Mouse (Mus musculus): ENCODE data around the gene Esam.
A peak's percentile ranks its signal among the peaks of the same experiment; 100 is the strongest.

Gene Esam

GRCm38 (mm10) chr9:37527396-37528224 lies at the start of gene Esam:
Gene Esam, plus strand, starts transcription at chr9:37528078.
- peak in 1 of 2 experiments; percentile 8 for DNase-seq (ENCODE audit: low spot score in 2 of 2)

DNA sequence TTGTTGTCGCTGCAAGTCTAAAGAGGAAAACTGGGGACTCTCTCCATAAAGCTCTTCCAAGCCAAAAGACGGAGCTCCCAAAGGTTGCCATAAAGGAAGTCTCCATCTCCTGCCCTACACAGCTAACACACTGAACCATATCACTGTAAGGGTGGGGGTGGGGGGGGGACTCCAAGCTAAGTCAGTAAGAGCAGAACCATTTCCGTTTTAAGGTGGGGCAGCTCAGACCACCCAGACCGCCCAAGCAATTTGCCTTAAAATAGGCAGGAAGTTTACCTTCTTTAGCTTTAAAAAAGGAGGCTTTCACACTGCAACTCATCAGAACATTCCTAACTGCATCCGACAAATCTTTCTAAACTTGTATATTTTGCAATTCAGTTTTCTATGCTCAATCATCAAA lies 42.7 kb upstream of the Esam start:
- no peak for DNase-seq (ENCODE audit: low spot score in 2 of 2)

- DNase-seq (ENCODE audit: low spot score in 2 of 2): no peak
These were observed 39.8 kb upstream of the Esam start for GRCm38 (mm10) chr9:37488041-37488440.

DNA sequence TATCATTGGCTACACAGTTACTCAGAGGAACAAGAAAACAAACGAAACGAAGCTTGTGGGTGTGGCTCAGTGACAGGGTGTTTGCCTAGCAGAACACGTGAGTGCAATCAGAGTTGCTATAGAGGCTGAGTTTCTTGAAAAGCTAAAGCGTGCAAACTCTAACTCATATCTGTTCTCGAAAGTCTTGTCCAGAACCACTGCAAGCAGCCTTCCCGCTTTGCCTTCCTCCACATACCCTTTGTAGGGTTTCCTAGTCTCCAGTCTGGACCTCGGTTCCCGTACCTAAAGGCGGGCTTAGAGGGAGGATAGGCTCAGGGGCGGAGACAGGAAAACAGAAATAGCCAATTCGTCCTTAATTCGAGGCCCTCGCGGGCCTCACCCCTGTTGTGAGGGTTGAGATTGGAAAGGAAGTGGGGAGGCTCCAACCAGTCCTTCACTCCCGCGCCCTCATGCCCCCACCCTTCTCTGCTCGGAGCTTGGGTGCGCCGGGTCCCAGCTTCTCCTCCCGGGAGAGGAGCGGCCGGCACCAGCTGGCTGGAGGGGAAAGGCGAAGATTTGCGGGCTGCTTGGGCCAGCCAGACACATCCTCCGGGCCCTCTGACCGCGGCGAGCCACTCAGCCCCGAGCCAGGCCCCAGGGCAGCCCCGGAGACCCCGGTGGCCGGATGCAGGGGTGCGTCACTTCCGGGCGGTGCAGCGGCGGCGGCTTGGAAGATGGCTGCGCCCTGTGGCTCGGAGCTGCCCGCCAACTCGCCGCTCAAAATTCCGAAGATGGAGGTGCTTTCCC lies 39.1 kb upstream of the Esam start, which contains the start of gene Msantd2:
Gene Msantd2, plus strand, starts transcription at position 709 of the 786 bp plus-strand sequence.
- peak; percentile 85 to 88 for DNase-seq (ENCODE audit: low spot score in 2 of 2)

GRCm38 (mm10) chr9:37489446-37490120 lies 38.3 kb upstream of the Esam start:
- peak; percentile 3 to 26 for DNase-seq (ENCODE audit: low spot score in 2 of 2)

DNA sequence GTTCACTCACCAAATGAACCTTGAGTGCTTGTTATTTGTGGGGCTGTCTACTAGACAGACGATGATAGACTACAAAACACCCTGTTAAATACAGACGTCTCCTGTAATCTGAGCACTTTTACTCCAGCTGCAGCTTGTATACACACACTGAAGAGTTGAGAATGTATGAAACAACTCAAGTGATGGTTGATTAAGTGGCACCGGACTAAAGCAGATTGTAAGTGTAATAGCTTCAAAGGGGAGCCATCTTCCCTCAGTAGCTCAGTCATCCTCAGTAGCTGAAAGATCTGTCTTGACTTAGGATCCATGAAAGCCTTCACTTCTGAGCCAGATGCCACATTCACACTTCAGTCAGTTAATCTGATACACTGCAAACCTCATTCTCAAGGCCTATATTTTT lies 32.1 kb upstream of the Esam start:
- DNase-seq (ENCODE audit: low spot score in 2 of 2): no peak

DNA sequence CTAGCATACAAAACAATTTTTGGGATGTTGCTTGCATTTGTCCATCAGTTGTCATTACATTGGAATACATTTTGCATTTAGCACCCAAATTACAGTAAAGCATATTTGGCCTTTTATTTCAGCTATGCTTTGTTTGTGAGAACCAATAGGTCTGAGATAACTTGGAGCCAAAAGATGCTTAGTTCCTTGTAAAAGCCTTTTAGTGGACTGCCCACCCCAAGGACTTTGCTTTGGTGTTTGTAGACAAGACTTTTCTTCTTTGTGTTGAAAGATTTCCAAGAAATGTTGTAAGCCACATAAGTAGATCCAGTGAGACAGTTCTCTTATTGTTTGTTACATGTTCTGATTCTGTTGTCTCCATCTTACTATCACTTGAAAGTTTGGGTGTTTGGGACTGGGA lies 31.6 kb upstream of the Esam start:
- no peak for DNase-seq (ENCODE audit: low spot score in 2 of 2)

DNA sequence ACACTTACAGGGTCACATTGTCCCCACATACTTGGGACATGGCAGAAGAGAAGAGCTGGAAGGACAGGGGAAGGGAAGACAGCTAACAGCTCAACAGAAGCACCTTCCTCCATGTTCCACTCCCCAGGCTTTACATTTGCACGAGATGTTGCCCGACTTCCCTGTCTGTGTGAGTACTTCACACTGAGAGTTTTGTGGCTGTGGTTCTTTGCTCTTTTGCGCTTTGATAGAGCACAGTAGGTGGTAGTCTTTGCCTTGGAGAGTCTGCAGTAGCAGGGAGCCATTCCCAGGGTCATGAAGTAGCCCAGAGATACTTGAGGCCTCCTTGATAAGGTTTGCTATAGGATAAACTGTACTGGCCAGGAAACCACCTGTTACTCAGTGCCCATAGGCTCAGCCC lies 27.7 kb upstream of the Esam start:
- no peak for DNase-seq (ENCODE audit: low spot score in 2 of 2)

DNA sequence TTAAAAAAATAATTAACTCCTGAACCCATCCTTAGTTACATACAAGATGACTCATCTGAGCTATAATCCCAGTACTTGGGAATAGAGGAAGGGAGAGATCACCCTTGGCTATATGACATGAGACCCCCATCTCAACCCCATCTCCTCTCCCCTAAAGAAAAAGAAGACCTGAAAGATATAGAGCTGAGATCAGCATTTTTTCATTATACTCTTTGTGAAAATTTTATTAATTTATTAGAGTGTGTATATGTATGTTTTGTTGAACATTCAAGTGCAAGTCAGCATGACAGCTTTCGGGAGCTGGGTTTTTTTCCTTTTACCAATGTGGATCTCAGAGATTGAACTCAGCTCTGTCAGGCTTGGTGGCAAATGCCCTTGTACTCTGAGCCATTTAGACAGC lies 26.7 kb upstream of the Esam start:
- DNase-seq (ENCODE audit: low spot score in 2 of 2): no peak

- DNase-seq (ENCODE audit: low spot score in 2 of 2): no peak
These were observed 23.5 kb upstream of the Esam start for GRCm38 (mm10) chr9:37504348-37504747.

DNA sequence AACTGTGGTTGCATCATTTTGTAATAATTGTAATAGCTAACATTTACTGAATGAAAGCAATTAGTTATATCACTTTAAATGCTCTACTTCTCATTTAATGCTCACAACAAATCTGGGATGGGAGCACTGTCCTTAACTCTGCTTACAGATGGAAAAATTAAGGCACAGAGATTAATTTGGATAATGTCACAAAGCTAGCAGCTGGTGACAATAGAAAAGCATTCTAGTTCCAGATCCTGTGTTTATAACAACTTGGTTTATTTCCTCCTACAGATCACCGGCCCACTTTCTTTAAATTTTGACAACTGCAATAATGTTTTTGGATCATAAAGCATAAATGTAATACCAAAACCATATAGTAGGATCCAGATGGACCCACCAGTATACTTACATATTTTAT lies 21.9 kb upstream of the Esam start:
- DNase-seq (ENCODE audit: low spot score in 2 of 2): no peak

GRCm38 (mm10) chr9:37512097-37512496 lies 15.8 kb upstream of the Esam start:
- no peak for DNase-seq (ENCODE audit: low spot score in 2 of 2)

DNA sequence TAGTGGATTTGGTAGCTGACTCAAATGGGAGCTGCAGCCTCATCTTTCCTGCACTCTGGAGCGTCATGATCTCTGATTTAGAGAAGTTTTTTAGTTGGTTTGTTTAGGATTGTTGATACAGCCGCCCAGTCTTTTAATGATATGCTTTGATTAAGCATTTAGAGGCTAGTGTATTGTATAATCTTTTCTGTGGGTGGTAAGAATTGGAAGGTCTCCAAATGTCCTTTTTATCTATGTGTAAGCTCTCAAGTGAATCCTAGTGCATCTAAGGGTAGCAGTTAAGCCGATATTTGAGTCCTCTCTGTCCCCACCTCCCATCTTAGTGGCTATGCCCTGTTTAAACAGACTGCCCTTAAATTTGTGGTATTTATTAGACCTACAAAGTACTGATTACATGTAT lies 13.4 kb upstream of the Esam start:
- no peak for DNase-seq (ENCODE audit: low spot score in 2 of 2)

DNA sequence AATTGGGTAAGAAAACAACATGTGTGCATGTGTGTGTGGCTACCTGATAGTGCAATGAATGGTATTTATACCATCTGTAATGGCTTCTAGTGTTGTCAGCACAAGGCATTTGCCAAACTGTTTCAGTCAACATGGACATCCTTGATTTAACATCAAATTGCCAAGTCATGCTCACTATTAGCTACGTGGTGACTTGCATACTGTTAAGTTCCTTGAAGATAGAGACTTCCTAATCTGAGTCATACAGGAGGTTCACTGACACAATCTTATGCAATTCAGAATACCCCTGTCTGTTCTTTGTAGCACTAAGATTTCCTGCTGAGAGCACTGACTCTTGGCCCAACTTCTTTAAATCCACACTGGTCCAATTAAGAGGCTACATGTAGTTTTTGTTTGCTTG lies 10.4 kb upstream of the Esam start:
- no peak for DNase-seq (ENCODE audit: low spot score in 2 of 2)

DNA sequence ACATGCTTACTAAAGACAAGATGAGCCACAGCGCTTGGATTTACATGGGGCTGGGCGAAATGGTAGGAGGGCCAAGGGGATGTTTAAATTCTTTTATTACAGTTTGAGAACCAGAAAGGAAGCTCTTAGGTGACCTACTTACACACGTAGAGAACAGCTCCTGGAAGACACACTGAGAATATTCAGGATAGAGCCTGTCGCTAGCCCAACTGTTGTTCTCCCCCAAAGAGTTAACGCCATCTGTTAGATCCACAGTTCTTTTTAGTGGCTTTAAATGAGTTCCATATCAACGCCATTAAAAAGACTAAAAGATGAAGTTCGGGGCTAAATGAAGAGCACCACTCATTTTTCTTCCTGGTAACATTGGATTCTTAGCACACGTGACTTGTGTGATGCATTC lies 8.9 kb upstream of the Esam start:
- DNase-seq (ENCODE audit: low spot score in 2 of 2): no peak

GRCm38 (mm10) chr9:37519995-37520394 lies 7.9 kb upstream of the Esam start:
- no peak for DNase-seq (ENCODE audit: low spot score in 2 of 2)

GRCm38 (mm10) chr9:37525461-37525860 lies 2.4 kb upstream of the Esam start:
- no peak for DNase-seq (ENCODE audit: low spot score in 2 of 2)

DNA sequence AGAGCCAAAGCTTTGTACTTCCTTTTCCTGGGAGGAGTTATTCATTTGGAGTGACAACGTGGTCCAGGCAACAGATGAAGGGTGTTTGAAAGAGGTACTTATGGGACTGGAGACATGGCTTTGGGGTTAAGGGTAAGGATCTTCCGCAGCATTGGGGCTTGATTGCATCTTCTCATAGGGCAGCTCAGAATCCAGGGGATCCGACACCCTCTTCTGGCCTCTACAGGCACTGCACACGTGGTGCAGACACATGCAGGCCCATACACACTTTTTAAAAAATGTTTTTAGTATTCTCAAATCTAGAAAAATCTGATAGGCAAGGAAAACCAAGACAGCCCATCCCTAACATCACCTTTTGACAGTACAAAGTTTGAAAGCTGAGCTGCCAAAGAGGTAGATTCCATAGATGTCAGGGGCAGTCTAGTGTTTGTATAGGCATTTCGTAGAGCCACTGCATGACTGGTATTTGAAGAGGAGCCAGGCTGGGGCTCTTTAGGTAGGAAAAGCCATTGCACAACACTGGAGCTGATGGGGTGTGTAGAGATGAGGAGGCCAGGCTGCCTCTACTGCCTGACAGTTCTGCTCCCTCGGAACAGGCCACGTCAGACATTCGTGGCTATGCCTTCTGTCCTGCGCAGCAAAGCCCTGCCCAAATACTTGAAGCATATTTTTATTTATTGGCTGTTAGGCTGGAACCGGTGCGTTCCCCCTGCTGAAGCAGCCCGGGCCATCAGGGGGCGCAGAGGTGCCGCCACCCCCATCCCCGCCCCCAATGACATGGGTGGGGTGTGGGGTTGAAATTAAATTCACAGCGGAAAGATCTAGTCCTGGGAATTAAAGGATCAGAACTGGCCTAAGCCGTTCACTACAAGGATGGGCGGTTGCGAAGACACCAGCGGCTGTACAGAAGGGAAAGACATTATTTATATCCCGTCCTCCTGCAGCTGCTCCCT lies 1.2 kb upstream of the Esam start:
- no peak for DNase-seq (ENCODE audit: low spot score in 2 of 2)

DNA sequence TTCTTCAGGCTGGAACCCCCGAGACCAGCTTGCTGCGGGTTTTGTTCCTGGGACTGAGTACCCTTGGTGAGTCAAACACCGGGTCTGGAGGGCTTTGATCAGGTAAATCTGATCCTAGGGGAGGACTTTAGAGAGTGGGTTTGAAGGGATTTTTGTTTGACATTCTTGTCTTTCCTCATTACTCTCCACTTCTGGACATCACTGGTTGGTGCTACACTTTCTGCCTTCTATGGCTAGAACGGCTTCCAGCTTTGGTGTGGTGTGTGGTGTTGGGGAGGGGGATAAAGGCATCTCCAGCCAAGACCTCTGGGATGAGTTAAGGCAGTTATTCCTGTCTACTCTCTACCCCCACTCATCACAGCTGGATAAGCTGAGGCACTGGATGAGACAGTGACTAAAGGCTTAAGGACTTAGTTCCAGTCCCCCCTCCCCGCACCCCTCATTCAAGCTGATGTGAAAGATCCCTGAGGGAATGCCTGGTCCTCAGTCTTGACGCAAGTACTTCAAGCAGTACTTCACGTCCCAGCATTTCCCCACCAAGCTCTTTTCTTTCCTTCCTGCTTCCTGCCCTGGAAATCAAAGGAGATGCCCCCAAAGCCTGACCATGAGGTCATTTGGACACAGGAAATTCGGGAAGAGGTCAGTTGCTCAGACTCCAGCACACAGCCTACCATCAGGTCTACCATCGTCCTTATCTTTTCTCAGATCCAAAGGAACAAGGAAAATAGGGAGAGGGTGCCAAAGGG lies 520 bp downstream of the Esam start:
- DNase-seq (ENCODE audit: low spot score in 2 of 2): no peak

DNA sequence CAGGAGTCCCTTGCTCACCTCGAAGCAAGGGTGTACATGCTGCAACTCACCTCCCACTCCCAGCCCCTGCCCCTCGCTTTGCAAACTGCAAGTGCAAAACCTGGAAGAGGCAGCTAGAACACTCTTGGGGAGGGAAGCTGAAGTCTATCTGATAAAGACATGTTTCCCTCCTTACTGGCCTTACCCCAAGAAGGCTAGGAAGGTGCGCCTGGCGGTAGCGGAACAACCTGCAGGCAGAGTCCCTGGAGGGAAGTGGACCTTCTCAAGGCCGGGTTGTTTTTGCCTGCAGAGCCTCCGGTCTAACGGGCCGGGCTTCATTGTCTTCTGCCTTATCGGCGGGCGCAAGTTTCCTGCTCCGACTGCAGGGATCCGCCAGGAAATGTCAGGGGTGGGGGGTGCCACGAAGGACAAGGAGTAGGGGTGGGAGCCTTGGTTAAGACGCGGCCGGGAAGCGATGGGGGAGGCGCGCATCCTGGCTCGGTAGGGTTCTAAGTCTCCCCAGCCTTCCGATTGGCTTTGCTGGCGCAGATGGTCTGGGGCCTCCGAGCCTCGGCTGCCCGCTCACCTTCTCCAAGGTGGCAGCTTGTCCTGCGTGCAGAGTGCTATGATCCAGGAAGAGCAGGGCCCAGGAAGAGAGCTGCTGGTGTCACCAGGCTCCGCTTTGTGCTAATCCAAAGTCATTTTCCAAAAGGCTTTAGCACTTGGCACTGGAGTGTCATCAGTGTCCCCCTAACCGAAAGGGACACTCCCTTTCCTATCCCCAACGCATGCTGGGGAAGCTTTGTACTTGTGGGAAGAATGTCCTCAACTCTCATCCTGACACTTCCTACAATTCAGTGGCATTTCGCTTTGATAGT lies 2.4 kb downstream of the Esam start:
- peak in 1 of 2 experiments; percentile 39 for DNase-seq (ENCODE audit: low spot score in 2 of 2)

Data from natural killer cell, adult 2 months (primary cell).